Mouse (Mus musculus): Measurements from ENCODE around the gene Fam227a. TPM values are rescaled to one million over a fixed set of nuclear protein-coding genes. Genes with fewer than 3 reads are reported as not detected.

Fam227a gene
- total RNA-seq, 1 experiment: 1.2 TPM

DNA sequence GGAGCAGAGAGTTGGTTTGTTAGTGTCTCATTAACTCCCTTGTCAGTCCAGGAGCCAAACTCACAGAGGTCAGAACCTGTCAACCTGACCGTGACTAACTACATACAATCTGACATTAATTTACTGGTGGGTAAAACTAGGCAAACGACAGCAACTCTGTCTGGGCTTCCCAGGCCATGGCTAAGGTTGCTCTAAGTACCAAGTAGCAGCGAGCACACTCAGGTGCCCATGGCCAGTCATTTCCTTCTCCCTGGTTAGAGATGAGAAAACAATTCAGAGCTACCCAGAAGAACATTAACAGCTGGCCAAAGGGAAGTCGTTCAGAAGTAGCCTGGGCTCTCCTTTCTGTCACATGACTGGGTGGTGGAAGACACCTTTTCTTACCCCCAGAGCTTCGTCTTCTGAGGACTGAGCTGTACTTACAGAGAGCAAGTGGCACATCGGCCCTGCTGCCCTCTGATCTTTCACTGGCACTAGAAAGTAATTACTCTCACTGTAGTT is 26.4 kb upstream of the Fam227a start:
- Histone ChIP-seq H3K36me3 (ENCODE audit: control insufficient read depth, insufficient read depth, low read length, poor library complexity, severe bottlenecking) (no peaks in the 10 kb centered on the region), H3K4me1 (ENCODE audit: control insufficient read depth in 2 of 2, insufficient read depth in 2 of 2, low read length in 2 of 2, poor library complexity in 1 of 2) (peaks cover 3 to 16% of the 10 kb centered on the region in 2 experiments; a peak in 2 of 4 replicates), H3K4me3 (ENCODE audit: insufficient read depth in 1 of 2, low read depth in 1 of 2, low read length in 2 of 2, poor library complexity in 1 of 2, severe bottlenecking in 1 of 2) (no peak overlapping the region), H3K27ac (ENCODE audit: insufficient read depth, low read depth, low read length, poor library complexity, severe bottlenecking) (no peak overlapping the region), H3K9ac (ENCODE audit: insufficient read depth, low read depth, low read length, poor library complexity, severe bottlenecking) (no peak overlapping the region), H3K9me3 (ENCODE audit: control insufficient read depth, insufficient read depth, low read depth, low read length) (no peaks in the 10 kb centered on the region)
- in situ Hi-C loops (cut with MboI; ENCODE audit: low sequenced_read_pairs in 2 of 2, unreplicated experiment in 2 of 2): no loop called here
- TF ChIP-seq MAFK (IDR thresholded peaks at IDR 0.05; ENCODE audit: insufficient read depth, low read depth, low read length) (no peak), ZNF384 (IDR thresholded peaks at IDR 0.05; ENCODE audit: low read depth, low read length) (no peak)
- no peak for DNase-seq (ENCODE audit: low read depth, low spot score)

DNA sequence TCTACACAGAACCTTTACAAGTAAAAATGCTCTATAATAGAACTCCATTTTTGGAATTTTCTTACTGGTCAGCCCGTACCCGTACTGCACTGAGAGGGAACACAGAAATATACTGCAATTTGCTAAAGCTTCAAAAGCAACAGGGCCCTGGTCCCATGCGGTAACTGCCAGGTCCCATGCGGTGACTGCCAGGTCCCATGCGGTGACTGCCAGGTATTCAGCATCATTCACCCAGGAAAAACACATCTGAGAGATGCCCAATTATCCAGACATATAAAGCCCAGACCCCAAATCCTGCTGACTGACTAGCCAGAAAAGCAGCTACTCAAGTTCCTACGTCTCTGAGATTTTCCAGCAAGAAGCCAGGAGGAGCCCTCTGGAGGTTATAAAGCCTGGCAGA is 25.9 kb upstream of the Fam227a start:
- Histone ChIP-seq H3K9ac (ENCODE audit: insufficient read depth, low read depth, low read length, poor library complexity, severe bottlenecking) (no peak overlapping the region), H3K36me3 (ENCODE audit: control insufficient read depth, insufficient read depth, low read length, poor library complexity, severe bottlenecking) (no peaks in the 10 kb centered on the region), H3K27ac (ENCODE audit: insufficient read depth, low read depth, low read length, poor library complexity, severe bottlenecking) (no peak overlapping the region), H3K4me1 (ENCODE audit: control insufficient read depth in 2 of 2, insufficient read depth in 2 of 2, low read length in 2 of 2, poor library complexity in 1 of 2) (peaks cover 3 to 16% of the 10 kb centered on the region in 2 experiments; a peak in 2 of 4 replicates), H3K9me3 (ENCODE audit: control insufficient read depth, insufficient read depth, low read depth, low read length) (no peaks in the 10 kb centered on the region), H3K4me3 (ENCODE audit: insufficient read depth in 1 of 2, low read depth in 1 of 2, low read length in 2 of 2, poor library complexity in 1 of 2, severe bottlenecking in 1 of 2) (no peak overlapping the region)
- TF ChIP-seq ZNF384 (IDR thresholded peaks at IDR 0.05; ENCODE audit: low read depth, low read length) (no peak), MAFK (IDR thresholded peaks at IDR 0.05; ENCODE audit: insufficient read depth, low read depth, low read length) (no peak), HCFC1 (IDR thresholded peaks at IDR 0.05; ENCODE audit: borderline replicate concordance, insufficient read depth, low read length) (no peak), ZC3H11A (IDR thresholded peaks at IDR 0.05; ENCODE audit: borderline replicate concordance, low read depth, low read length) (no peak), CHD2 (IDR thresholded peaks at IDR 0.05; ENCODE audit: low read depth, low read length) (no peak)
- DNase-seq (ENCODE audit: low read depth, low spot score): no peak
- in situ Hi-C loops (cut with MboI; ENCODE audit: low sequenced_read_pairs in 2 of 2, unreplicated experiment in 2 of 2): no loop called here

- Histone ChIP-seq H3K27ac (ENCODE audit: insufficient read depth, low read depth, low read length, poor library complexity, severe bottlenecking) (no peak overlapping the region), H3K9me3 (ENCODE audit: control insufficient read depth, insufficient read depth, low read depth, low read length) (no peaks in the 10 kb centered on the region), H3K4me1 (ENCODE audit: control insufficient read depth in 2 of 2, insufficient read depth in 2 of 2, low read length in 2 of 2, poor library complexity in 1 of 2) (peaks cover 3 to 16% of the 10 kb centered on the region in 2 experiments; a peak in 2 of 4 replicates), H3K36me3 (ENCODE audit: control insufficient read depth, insufficient read depth, low read length, poor library complexity, severe bottlenecking) (no peaks in the 10 kb centered on the region; the same call in 1 of the 2 replicates), H3K4me3 (ENCODE audit: insufficient read depth in 1 of 2, low read depth in 1 of 2, low read length in 2 of 2, poor library complexity in 1 of 2, severe bottlenecking in 1 of 2) (no peak overlapping the region), H3K9ac (ENCODE audit: insufficient read depth, low read depth, low read length, poor library complexity, severe bottlenecking) (no peak overlapping the region; the same call in 1 of the 2 replicates)
- TF ChIP-seq ZNF384 (IDR thresholded peaks at IDR 0.05; ENCODE audit: low read depth, low read length): no peak
- no peak for TF ChIP-seq ZC3H11A (IDR thresholded peaks at IDR 0.05; ENCODE audit: borderline replicate concordance, low read depth, low read length)
- no peak for TF ChIP-seq CHD2 (IDR thresholded peaks at IDR 0.05; ENCODE audit: low read depth, low read length)
- TF ChIP-seq HCFC1 (IDR thresholded peaks at IDR 0.05; ENCODE audit: borderline replicate concordance, insufficient read depth, low read length): no peak
- no peak for TF ChIP-seq MAFK (IDR thresholded peaks at IDR 0.05; ENCODE audit: insufficient read depth, low read depth, low read length)
- in situ Hi-C loops (cut with MboI; ENCODE audit: low sequenced_read_pairs in 2 of 2, unreplicated experiment in 2 of 2): no loop called here
- DNase-seq (ENCODE audit: low read depth, low spot score): no peak
These were observed 25.1 kb upstream of the Fam227a start for GRCm38 (mm10) chr15:79683707-79684465.

DNA sequence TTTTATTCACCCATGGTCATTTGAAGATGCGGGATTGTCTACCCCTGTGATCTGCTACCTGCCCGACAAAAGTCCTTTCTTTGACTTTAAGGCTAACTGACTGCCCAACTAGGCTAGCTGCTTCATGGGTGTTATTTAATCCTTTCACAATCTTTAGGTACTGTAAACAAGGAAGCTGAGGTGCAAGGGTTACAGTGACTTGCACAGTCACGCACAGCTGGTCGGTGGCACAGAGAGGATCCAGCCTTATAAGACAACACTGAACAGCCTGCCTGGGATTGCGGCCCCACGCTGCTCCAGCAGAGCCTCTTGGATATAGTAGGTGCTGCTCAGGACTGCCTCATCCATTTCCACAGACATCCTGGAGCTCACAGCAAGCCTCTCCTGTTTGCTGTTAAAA is 24.4 kb upstream of the Fam227a start:
- Histone ChIP-seq H3K4me3 (ENCODE audit: insufficient read depth in 1 of 2, low read depth in 1 of 2, low read length in 2 of 2, poor library complexity in 1 of 2, severe bottlenecking in 1 of 2) (no peak overlapping the region), H3K9me3 (ENCODE audit: control insufficient read depth, insufficient read depth, low read depth, low read length) (no peaks in the 10 kb centered on the region), H3K9ac (ENCODE audit: insufficient read depth, low read depth, low read length, poor library complexity, severe bottlenecking) (no peak overlapping the region), H3K36me3 (ENCODE audit: control insufficient read depth, insufficient read depth, low read length, poor library complexity, severe bottlenecking) (no peaks in the 10 kb centered on the region; the same call in 1 of the 2 replicates), H3K27ac (ENCODE audit: insufficient read depth, low read depth, low read length, poor library complexity, severe bottlenecking) (no peak overlapping the region), H3K4me1 (ENCODE audit: control insufficient read depth in 2 of 2, insufficient read depth in 2 of 2, low read length in 2 of 2, poor library complexity in 1 of 2) (peaks cover 2 to 16% of the 10 kb centered on the region in 2 experiments; a peak in 2 of 4 replicates)
- no peak for DNase-seq (ENCODE audit: low read depth, low spot score)
- in situ Hi-C loops (cut with MboI; ENCODE audit: low sequenced_read_pairs in 2 of 2, unreplicated experiment in 2 of 2): no loop called here
- TF ChIP-seq MAFK (IDR thresholded peaks at IDR 0.05; ENCODE audit: insufficient read depth, low read depth, low read length) (no peak), ZNF384 (IDR thresholded peaks at IDR 0.05; ENCODE audit: low read depth, low read length) (no peak), CHD2 (IDR thresholded peaks at IDR 0.05; ENCODE audit: low read depth, low read length) (no peak), ZC3H11A (IDR thresholded peaks at IDR 0.05; ENCODE audit: borderline replicate concordance, low read depth, low read length) (no peak), HCFC1 (IDR thresholded peaks at IDR 0.05; ENCODE audit: borderline replicate concordance, insufficient read depth, low read length) (no peak)

All from ES-E14 (cell line).